Mouse (Mus musculus) ES-E14 (cell line): ENCODE measurements around the gene Ap1g2. TPM values are rescaled to one million over a fixed set of nuclear protein-coding genes. Genes with fewer than 3 reads are reported as not detected.

Experiments
- DNase-seq: peaks from one replicate; pipeline ENCODE4 v3.0.0-alpha.2; 2013; ENCODE audit warnings: low read depth, low spot score
- H3K27ac ChIP-seq: 2 replicates; pipeline ENCODE4 v1.5.1; 2012; ENCODE audit warnings: low read depth, mild to moderate bottlenecking, low read length, moderate library complexity, mixed read lengths; ENCODE audit not compliant: poor library complexity, insufficient read depth, severe bottlenecking
- H3K36me3 ChIP-seq: 2 replicates; pipeline ENCODE4 v1.6.1; 2012; ENCODE audit warnings: mild to moderate bottlenecking, low read length, moderate library complexity, mixed read lengths; ENCODE audit not compliant: control insufficient read depth, poor library complexity, insufficient read depth, severe bottlenecking
- H3K4me1 ChIP-seq, 2 experiments: fragments of 150-350 bp in 1 of 2; sonication (generic) in 1 of 2; 2 replicates each; pipeline ENCODE4 v1.6.1; 2012; ENCODE audit warnings: low read length in 2 of 2, mild to moderate bottlenecking in 1 of 2, mixed read lengths in 1 of 2; ENCODE audit not compliant: control insufficient read depth in 2 of 2, insufficient read depth in 2 of 2, poor library complexity in 1 of 2
- H3K4me3 ChIP-seq, 2 experiments: fragments of 150-350 bp in 1 of 2; sonication (generic) in 1 of 2; 2 replicates each; pipeline ENCODE4 v1.5.1; 2012; ENCODE audit warnings: low read length in 2 of 2, low read depth in 1 of 2, mild to moderate bottlenecking in 1 of 2, mixed read lengths in 1 of 2; ENCODE audit not compliant: insufficient read depth in 1 of 2, poor library complexity in 1 of 2, severe bottlenecking in 1 of 2
- H3K9ac ChIP-seq: 2 replicates; pipeline ENCODE4 v1.6.1; 2012; ENCODE audit warnings: low read depth, mild to moderate bottlenecking, low read length, mixed read lengths; ENCODE audit not compliant: poor library complexity, insufficient read depth, severe bottlenecking
- H3K9me3 ChIP-seq: fragments of 150-350 bp; sonication (generic); 2 replicates; pipeline ENCODE4 v1.6.1; 2012; ENCODE audit warnings: low read depth, mild to moderate bottlenecking, low read length; ENCODE audit not compliant: control insufficient read depth, insufficient read depth
- CHD2 ChIP-seq: IDR thresholded peaks from 2 replicates; pipeline ENCODE4 v1.6.1; 2014; ENCODE audit warnings: mild to moderate bottlenecking, low read depth, low read length, inconsistent platforms
- HCFC1 ChIP-seq: IDR thresholded peaks from 2 replicates; pipeline ENCODE4 v1.6.1; 2012; ENCODE audit warnings: low read length, inconsistent platforms, borderline replicate concordance; ENCODE audit not compliant: insufficient read depth
- MAFK ChIP-seq: IDR thresholded peaks from 2 replicates; pipeline ENCODE4 v1.6.1; 2014; ENCODE audit warnings: mild to moderate bottlenecking, low read depth, low read length, inconsistent platforms; ENCODE audit not compliant: insufficient read depth
- ZC3H11A ChIP-seq: IDR thresholded peaks from 2 replicates; pipeline ENCODE4 v1.6.1; 2012; ENCODE audit warnings: low read depth, mild to moderate bottlenecking, inconsistent platforms, low read length, borderline replicate concordance
- ZNF384 ChIP-seq: IDR thresholded peaks from 2 replicates; pipeline ENCODE4 v1.6.1; 2012; ENCODE audit warnings: low read depth, low read length, inconsistent platforms
- in situ Hi-C, 2 experiments: fragments of 600-800 bp; cut with MboI; formaldehyde crosslinking; loops; one replicate each; pipeline ENCODE4 v1.15.1; 2025; ENCODE audit warnings: low sequenced_read_pairs in 2 of 2, inconsistent platforms in 1 of 2; ENCODE audit not compliant: unreplicated experiment in 2 of 2
- total RNA-seq: library from RNA; depleted of rRNA; stranded (reverse); fragments of 300-350 nt; gene quantifications from 2 replicates; pipeline ENCODE4 v1.2.3, GENCODE M21; 2012

Ap1g2 gene
- total RNA-seq, 1 experiment, result 5.9 TPM

DNA sequence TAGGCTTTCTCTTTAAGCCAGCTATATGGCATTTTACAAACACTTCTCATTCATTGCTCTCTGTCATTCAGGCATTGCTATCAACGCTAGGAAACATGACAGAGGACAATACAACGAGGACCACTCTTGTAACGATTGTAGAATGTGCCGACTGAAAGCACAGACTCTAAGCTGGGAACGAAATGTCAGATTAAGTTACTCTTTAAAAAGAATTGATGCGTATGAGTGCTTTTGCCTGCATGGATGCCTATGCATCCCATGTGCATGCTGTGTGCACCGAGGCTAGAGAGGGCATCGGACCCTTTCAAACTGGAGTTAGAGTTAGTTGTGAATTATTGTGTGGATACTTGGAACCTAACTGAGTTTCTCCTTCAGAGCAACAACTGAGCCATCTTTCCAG lies 29.3 kb upstream of the Ap1g2 start:
- H3K9me3 ChIP-seq, result no peaks in the 10 kb centered on the region
- H3K9ac ChIP-seq, result no peak overlapping the region
- no peaks in the 10 kb centered on the region for H3K36me3 ChIP-seq
- H3K4me1 ChIP-seq, result no peaks in the 10 kb centered on the region
- in situ Hi-C loops, result loop anchor here in 1 of 2 experiments (10.0 kb wide), 1 partner anchor 79 kb away; no protein-coding TSS in a partner anchor
- TF ChIP-seq CHD2 (no peak), HCFC1 (no peak), MAFK (no peak), ZC3H11A (no peak), ZNF384 (no peak)
- no peak overlapping the region for H3K4me3 ChIP-seq
- DNase-seq, result no peak
- H3K27ac ChIP-seq, result no peak overlapping the region

DNA sequence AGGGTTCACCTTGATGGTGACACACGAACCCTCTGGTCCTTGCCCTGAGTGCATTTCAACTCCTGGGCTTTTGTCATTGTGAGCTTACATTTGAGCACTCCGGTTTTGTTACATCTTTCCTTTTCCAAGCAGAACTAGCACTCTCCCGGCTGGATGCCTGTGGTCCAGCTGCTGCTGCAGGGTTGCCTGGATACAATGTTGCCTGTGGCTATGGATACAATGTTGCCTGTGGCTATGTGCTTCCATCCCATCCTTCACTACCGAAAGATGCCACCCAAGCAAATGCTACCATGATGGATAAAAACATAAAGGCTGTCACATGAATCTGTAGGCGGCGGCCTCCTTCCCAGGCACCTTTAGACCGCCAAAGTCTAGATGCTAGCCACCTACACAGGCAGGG lies 20.1 kb upstream of the Ap1g2 start:
- Histone ChIP-seq H3K9me3 (no peaks in the 10 kb centered on the region), H3K4me1 (0 out of 4 replicates have a peak, but pooled peaks cover 0 to 2% of the 10 kb centered on the region in 2 experiments), H3K9ac (no peak overlapping the region), H3K4me3 (no peak overlapping the region), H3K27ac (no peak overlapping the region), H3K36me3 (no peaks in the 10 kb centered on the region)
- DNase-seq, result no peak
- TF ChIP-seq ZNF384 (no peak), MAFK (no peak), HCFC1 (no peak), CHD2 (no peak), ZC3H11A (no peak)
- in situ Hi-C loops, result loop anchor here in 1 of 2 experiments (10.0 kb wide), 1 partner anchor 308 kb away; no protein-coding TSS in a partner anchor

DNA sequence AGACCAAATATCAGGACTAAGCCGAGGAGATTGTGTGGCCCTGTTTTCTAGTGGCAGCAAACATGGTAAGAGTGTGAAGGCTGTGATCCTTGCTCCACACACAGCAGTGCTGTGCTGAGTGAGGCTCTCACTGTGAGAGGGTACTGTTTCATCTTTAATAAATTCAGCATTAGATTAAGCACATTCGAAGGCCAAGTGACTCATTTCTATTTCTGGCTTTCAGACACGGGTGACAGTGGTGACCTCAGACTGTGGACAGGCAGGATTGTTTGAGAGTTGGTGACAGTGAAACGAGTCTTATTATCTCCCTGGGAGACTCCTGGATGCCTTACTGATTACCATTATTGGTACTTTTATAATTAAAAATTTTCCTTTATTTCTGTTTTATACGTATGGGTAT lies 19.3 kb upstream of the Ap1g2 start:
- H3K9ac ChIP-seq, result no peak overlapping the region
- H3K4me1 ChIP-seq, result 0 out of 4 replicates have a peak, but pooled peaks cover 0 to 2% of the 10 kb centered on the region in 2 experiments
- H3K4me3 ChIP-seq, result no peak overlapping the region
- in situ Hi-C loops, result loop anchor here in 1 of 2 experiments (10.0 kb wide), 1 partner anchor 309 kb away; no protein-coding TSS in a partner anchor
- TF ChIP-seq ZNF384, result no peak
- TF ChIP-seq HCFC1, result no peak
- TF ChIP-seq CHD2, result no peak
- no peak for TF ChIP-seq MAFK
- no peak for TF ChIP-seq ZC3H11A
- H3K27ac ChIP-seq, result no peak overlapping the region
- DNase-seq, result no peak
- no peaks in the 10 kb centered on the region for H3K9me3 ChIP-seq
- no peaks in the 10 kb centered on the region for H3K36me3 ChIP-seq

DNA sequence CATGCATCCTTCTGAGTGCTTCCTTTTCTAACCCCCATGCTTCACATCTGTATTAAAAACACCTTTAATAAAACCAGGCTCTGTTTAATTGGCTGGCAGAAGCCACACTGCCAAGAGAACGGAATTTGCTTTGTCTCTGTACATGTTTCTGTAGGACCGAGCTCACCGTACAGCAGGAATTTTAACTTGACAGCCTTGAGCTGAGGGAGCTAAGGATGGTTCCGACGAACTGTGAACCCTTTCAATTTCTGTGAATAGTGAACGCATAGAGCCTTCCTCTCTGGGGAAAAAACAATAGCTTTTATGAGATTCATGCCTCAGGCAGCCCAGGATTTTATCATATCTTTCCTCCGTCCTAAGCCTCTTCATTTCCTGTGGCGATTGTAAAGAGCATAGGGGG lies 16.0 kb upstream of the Ap1g2 start:
- Histone ChIP-seq H3K9ac (no peak overlapping the region), H3K36me3 (no peaks in the 10 kb centered on the region), H3K4me1 (peaks cover 0 to 2% of the 10 kb centered on the region in 2 experiments; a peak in 1 of 4 replicates), H3K4me3 (no peak overlapping the region), H3K9me3 (no peaks in the 10 kb centered on the region), H3K27ac (no peak overlapping the region)
- in situ Hi-C loops, result loop anchor here in 1 of 2 experiments (10.0 kb wide), 1 partner anchor 312 kb away; no protein-coding TSS in a partner anchor
- TF ChIP-seq ZNF384 (no peak), CHD2 (no peak), HCFC1 (no peak), ZC3H11A (no peak), MAFK (no peak)
- DNase-seq, result no peak

DNA sequence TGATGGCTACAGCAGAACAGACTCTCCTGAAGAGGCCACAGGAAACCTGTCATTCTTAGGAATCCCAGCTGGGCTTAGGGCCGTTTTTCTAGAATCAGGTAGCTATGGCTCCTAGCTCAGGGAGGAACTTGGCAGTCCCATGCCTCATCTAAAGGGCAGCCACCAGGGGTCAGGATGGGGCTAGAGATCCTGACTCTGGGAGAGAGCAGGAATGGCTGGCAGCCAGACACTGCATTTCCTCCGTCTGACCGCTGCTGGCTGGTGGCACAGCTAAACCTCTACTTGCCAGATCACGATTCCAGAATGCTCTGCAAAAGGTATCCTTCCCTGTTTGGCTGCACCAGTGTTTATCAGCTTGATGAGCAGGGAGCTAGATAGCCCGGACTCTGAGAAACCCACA lies 15.6 kb upstream of the Ap1g2 start:
- Histone ChIP-seq H3K9me3 (no peaks in the 10 kb centered on the region), H3K27ac (no peak overlapping the region), H3K4me1 (peaks cover 0 to 4% of the 10 kb centered on the region in 2 experiments; a peak in 1 of 4 replicates), H3K36me3 (no peaks in the 10 kb centered on the region), H3K4me3 (no peak overlapping the region), H3K9ac (no peak overlapping the region)
- no peak for TF ChIP-seq CHD2
- 0 out of 2 replicates have a peak, but pooled peaks have one; percentile 21 for TF ChIP-seq HCFC1
- peak; percentile 88; the same call in 1 of the 2 replicates for TF ChIP-seq ZC3H11A
- no peak for TF ChIP-seq MAFK
- TF ChIP-seq ZNF384, result no peak
- in situ Hi-C loops, result loop anchor here in 1 of 2 experiments (10.0 kb wide), 1 partner anchor 313 kb away; no protein-coding TSS in a partner anchor
- DNase-seq, result no peak
